Mouse (Mus musculus) layer of hippocampus, adult 2 months (tissue): Measurements from ENCODE around the gene Ninj2. TPM values are rescaled to one million over a fixed set of nuclear protein-coding genes. Genes with fewer than 3 reads are reported as not detected.

Source experiments
- DNase-seq, 2 experiments: peaks; one replicate each; pipeline ENCODE4 v3.0.0; 2022; ENCODE audit warnings: low spot score in 2 of 2
- H3K27ac ChIP-seq: fragments of 200-600 bp; 2 replicates; pipeline ENCODE4 v1.8.1; 2022
- H3K4me3 ChIP-seq: fragments of 200-600 bp; 2 replicates; pipeline ENCODE4 v1.8.1; 2022; ENCODE audit warnings: mild to moderate bottlenecking
- CTCF ChIP-seq: fragments of 200-600 bp; conservative IDR thresholded peaks from 2 replicates; pipeline ENCODE4 v1.8.1; 2022; ENCODE audit warnings: antibody characterized with exemption, mild to moderate bottlenecking, moderate library complexity
- total RNA-seq, 2 experiments: library from RNA; stranded (reverse); gene quantifications; 2 replicates each; pipeline ENCODE4 v1.2.3; 2021

Gene Ninj2
- total RNA-seq, 2 experiments from 2014 or later = 0.74 to 0.91 TPM

- DNase-seq = no peak
- Histone ChIP-seq H3K27ac (no peak overlapping the region), H3K4me3 (no peak overlapping the region)
- no peak for TF ChIP-seq CTCF
These were observed 26.7 kb downstream of the Ninj2 start for GRCm38 (mm10) chr6:120119824-120120223.

GRCm38 (mm10) chr6:120124688-120125087 is 31.5 kb downstream of the Ninj2 start:
- Histone ChIP-seq H3K4me3 (no peak overlapping the region), H3K27ac (no peak overlapping the region)
- no peak for DNase-seq
- no peak for TF ChIP-seq CTCF

- TF ChIP-seq CTCF = no peak
These were observed 33.3 kb downstream of the Ninj2 start for GRCm38 (mm10) chr6:120126456-120126855.

GRCm38 (mm10) chr6:120127321-120127720 is 34.2 kb downstream of the Ninj2 start:
- H3K27ac ChIP-seq = no peak overlapping the region
- DNase-seq = no peak
- TF ChIP-seq CTCF = no peak
- no peak overlapping the region for H3K4me3 ChIP-seq

More at GRCm38 (mm10) chr6:120126456-120126855, 33.3 kb downstream of the Ninj2 start:
- DNase-seq = no peak
- Histone ChIP-seq H3K27ac (no peak overlapping the region), H3K4me3 (no peak overlapping the region)

- DNase-seq = no peak
- H3K4me3 ChIP-seq = no peak overlapping the region
- TF ChIP-seq CTCF = no peak
- no peak overlapping the region for H3K27ac ChIP-seq
These were observed 41.6 kb downstream of the Ninj2 start for GRCm38 (mm10) chr6:120134748-120135147.

- no peak for DNase-seq
These were observed 52.3 kb downstream of the Ninj2 start for GRCm38 (mm10) chr6:120145439-120145838.

GRCm38 (mm10) chr6:120146676-120147075 is 53.5 kb downstream of the Ninj2 start:
- Histone ChIP-seq H3K27ac (no peak overlapping the region), H3K4me3 (no peak overlapping the region)
- DNase-seq = no peak
- TF ChIP-seq CTCF = no peak

More at GRCm38 (mm10) chr6:120145439-120145838, 52.3 kb downstream of the Ninj2 start:
- Histone ChIP-seq H3K27ac (no peak overlapping the region), H3K4me3 (no peak overlapping the region)
- no peak for TF ChIP-seq CTCF

GRCm38 (mm10) chr6:120147411-120147810 is 54.3 kb downstream of the Ninj2 start:
- Histone ChIP-seq H3K27ac (no peak overlapping the region), H3K4me3 (no peak overlapping the region)
- no peak for TF ChIP-seq CTCF
- DNase-seq = no peak

GRCm38 (mm10) chr6:120148716-120149392 is 55.7 kb downstream of the Ninj2 start:
- TF ChIP-seq CTCF = no peak
- H3K27ac ChIP-seq = no peak overlapping the region
- H3K4me3 ChIP-seq = no peak overlapping the region
- no peak for DNase-seq

GRCm38 (mm10) chr6:120149458-120150120 is 56.4 kb downstream of the Ninj2 start:
- no peak for DNase-seq
- Histone ChIP-seq H3K4me3 (no peak overlapping the region), H3K27ac (no peak overlapping the region)
- no peak for TF ChIP-seq CTCF

- no peak for TF ChIP-seq CTCF
- Histone ChIP-seq H3K27ac (no peak overlapping the region), H3K4me3 (no peak overlapping the region)
- no peak for DNase-seq
These were observed 57.1 kb downstream of the Ninj2 start for GRCm38 (mm10) chr6:120150206-120150605.

GRCm38 (mm10) chr6:120151616-120152053 is 58.5 kb downstream of the Ninj2 start:
- Histone ChIP-seq H3K27ac (no peak overlapping the region), H3K4me3 (no peak overlapping the region)
- DNase-seq = no peak
- no peak for TF ChIP-seq CTCF

- DNase-seq = no peak
- no peak overlapping the region for H3K27ac ChIP-seq
- no peak overlapping the region for H3K4me3 ChIP-seq
- no peak for TF ChIP-seq CTCF
These were observed 59.9 kb downstream of the Ninj2 start for GRCm38 (mm10) chr6:120152739-120153696.
